Mouse (Mus musculus) thymus, postnatal 0 days (tissue): ENCODE data around the gene Tnxb. TPM values are rescaled to one million over a fixed set of nuclear protein-coding genes. Genes with fewer than 3 reads are reported as not detected.
"Not testable (repeated sequence)": the region's sequence is repeated elsewhere in the genome, so short reads cannot be mapped to it uniquely, and the experiment has no call there.

ENCODE experiments used
- DNase-seq: peaks from one replicate; pipeline ENCODE4 v3.0.0-alpha.2; 2015; ENCODE audit warnings: low spot score
- polyA plus RNA-seq: library from polyadenylated mRNA; unstranded; fragments of >200 nt; fragmentation: Nextera tagmentation; extraction: Ambion mirVana; gene quantifications from 2 replicates; pipeline ENCODE4 v1.2.1, GENCODE M21; 2015

The Tnxb gene
- polyA plus RNA-seq, 1 experiment from 2014 or later = 0.59 TPM

- not testable (repeated sequence) for DNase-seq
Measured at GRCm38 (mm10) chr17:34729779-34730553, 59.6 kb downstream of the Tnxb start.

GRCm38 (mm10) chr17:34737466-34737865, 67.1 kb downstream of the Tnxb start:
- DNase-seq = not testable (repeated sequence)

- DNase-seq = not testable (repeated sequence)
Measured at GRCm38 (mm10) chr17:34739708-34740107, 69.4 kb downstream of the Tnxb start.

GRCm38 (mm10) chr17:34740280-34740679, 69.9 kb downstream of the Tnxb start:
- no peak for DNase-seq

GRCm38 (mm10) chr17:34743719-34744118, 73.4 kb downstream of the Tnxb start, which contains the start of gene C4b:
C4b (minus strand) TSS chr17:34743882.
- DNase-seq = no peak

GRCm38 (mm10) chr17:34744206-34744605, 73.9 kb downstream of the Tnxb start:
- DNase-seq = no peak

- DNase-seq = not testable (repeated sequence)
Measured at GRCm38 (mm10) chr17:34744611-34745010, 74.3 kb downstream of the Tnxb start.

- DNase-seq = not testable (repeated sequence)
Measured at GRCm38 (mm10) chr17:34745166-34745565, 74.8 kb downstream of the Tnxb start.

GRCm38 (mm10) chr17:34746531-34746930, 76.2 kb downstream of the Tnxb start:
- no peak for DNase-seq

- no peak for DNase-seq
Measured at GRCm38 (mm10) chr17:34761471-34761870, 91.1 kb downstream of the Tnxb start.

Other genes with a start within 250 kb of the Tnxb start
- 0.09 and 0.13 TPM in 2 replicates for gene Btnl4, start 193.2 kb upstream of the Tnxb start, polyA plus RNA-seq
- gene Btnl6, start 153.2 kb upstream of the Tnxb start, polyA plus RNA-seq = 0.12 and 0.20 TPM in 2 replicates
- 1.4 and 2.0 TPM in 2 replicates for gene Notch4, start 106.3 kb upstream of the Tnxb start, polyA plus RNA-seq
- 228 and 241 TPM in 2 replicates for gene Gpsm3, start 80.7 kb upstream of the Tnxb start, polyA plus RNA-seq
- 10.4 and 13.3 TPM in 2 replicates for gene Pbx2, start 79.3 kb upstream of the Tnxb start, polyA plus RNA-seq
- 2.5 and 4.0 TPM in 2 replicates for gene Ager, start 72.7 kb upstream of the Tnxb start, polyA plus RNA-seq
- gene Rnf5, start 66.8 kb upstream of the Tnxb start, polyA plus RNA-seq = 135 and 144 TPM in 2 replicates
- 37.5 and 44.9 TPM in 2 replicates for gene Agpat1, start 66.3 kb upstream of the Tnxb start, polyA plus RNA-seq
- 3.1 and 3.3 TPM in 2 replicates for gene Egfl8, start 54.6 kb upstream of the Tnxb start, polyA plus RNA-seq
- gene Ppt2, start 42.0 kb upstream of the Tnxb start, polyA plus RNA-seq = 38.4 and 45.5 TPM in 2 replicates
- 37.4 and 39.4 TPM in 2 replicates for gene Prrt1, start 41.0 kb upstream of the Tnxb start, polyA plus RNA-seq
- gene Fkbpl, start 25.8 kb upstream of the Tnxb start, polyA plus RNA-seq = 12.5 TPM in 2 replicates
- 56.6 and 60.8 TPM in 2 replicates for gene Atf6b, start 23.4 kb upstream of the Tnxb start, polyA plus RNA-seq
- gene C4b, start 73.3 kb downstream of the Tnxb start, polyA plus RNA-seq = 0.32 and 0.49 TPM in 2 replicates
- not detected in 2 replicates for gene Cyp21a1, start 134.0 kb downstream of the Tnxb start, polyA plus RNA-seq
- gene Stk19, start 166.4 kb downstream of the Tnxb start, polyA plus RNA-seq = 39.3 and 48.6 TPM in 2 replicates
- 48.8 and 53.3 TPM in 2 replicates for gene Dxo, start 166.5 kb downstream of the Tnxb start, polyA plus RNA-seq
- gene Skiv2l, start 179.7 kb downstream of the Tnxb start, polyA plus RNA-seq = 49.7 and 50.1 TPM in 2 replicates
- 82.4 and 88.6 TPM in 2 replicates for gene Nelfe, start 179.9 kb downstream of the Tnxb start, polyA plus RNA-seq
- gene Cfb, start 192.0 kb downstream of the Tnxb start, polyA plus RNA-seq = 5.2 and 6.2 TPM in 2 replicates
- gene Zbtb12, start 208.9 kb downstream of the Tnxb start, polyA plus RNA-seq = 1.6 and 1.7 TPM in 2 replicates
- gene Gm20547, start 211.5 kb downstream of the Tnxb start, polyA plus RNA-seq = not detected in 2 replicates
- gene C2, start 227.7 kb downstream of the Tnxb start, polyA plus RNA-seq = 7.6 TPM in 2 replicates
- gene Ehmt2, start 227.9 kb downstream of the Tnxb start, polyA plus RNA-seq = 38.6 and 47.9 TPM in 2 replicates
- gene Slc44a4, start 243.9 kb downstream of the Tnxb start, polyA plus RNA-seq = 0.57 and 0.81 TPM in 2 replicates